Mouse (Mus musculus): ENCODE measurements at regions not wholly inside any gene's neighbourhood (a gene's known extent, or its start where the extent isn't known, plus 50 kb on each side); places are given as distances from the start of the nearest gene placed in this dataset.
"Not testable (repeated sequence)": the region's sequence is repeated elsewhere in the genome, so short reads cannot be mapped to it uniquely, and the experiment has no call there.

DNA sequence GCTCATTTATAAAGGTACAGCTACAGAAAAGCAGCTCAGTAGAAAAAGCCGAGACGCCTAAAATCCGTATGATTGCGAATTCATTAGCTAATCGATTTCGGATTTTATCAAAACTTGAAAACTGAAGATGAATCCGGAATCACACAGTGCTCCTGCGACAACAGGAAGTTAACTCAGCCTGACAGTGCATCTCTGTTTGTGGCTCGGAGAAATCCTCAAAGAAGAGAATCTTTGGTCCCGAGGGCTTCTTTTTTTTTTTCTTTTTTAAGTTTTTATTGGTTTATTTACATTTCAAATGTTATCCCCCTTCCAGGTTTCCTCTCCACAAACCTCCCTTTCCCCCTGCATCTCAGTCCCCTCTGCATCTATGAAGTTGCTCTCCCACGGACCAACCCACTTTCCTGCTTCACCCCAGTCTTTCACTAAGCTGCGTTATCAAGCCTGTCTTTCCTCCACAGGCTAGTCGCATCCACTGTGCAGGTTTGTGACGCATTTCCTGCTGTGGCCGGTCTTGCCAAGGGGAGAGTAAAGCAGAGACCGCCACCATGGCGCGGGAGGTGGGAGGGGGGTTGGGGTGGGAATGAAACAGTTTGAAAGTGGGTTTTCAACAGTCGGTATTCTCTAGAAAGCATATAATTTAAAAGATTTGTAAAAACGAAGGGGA, 593.4 kb upstream of the Snrpn start:
- DNase-seq, result peak; percentile 36 to 41

DNA sequence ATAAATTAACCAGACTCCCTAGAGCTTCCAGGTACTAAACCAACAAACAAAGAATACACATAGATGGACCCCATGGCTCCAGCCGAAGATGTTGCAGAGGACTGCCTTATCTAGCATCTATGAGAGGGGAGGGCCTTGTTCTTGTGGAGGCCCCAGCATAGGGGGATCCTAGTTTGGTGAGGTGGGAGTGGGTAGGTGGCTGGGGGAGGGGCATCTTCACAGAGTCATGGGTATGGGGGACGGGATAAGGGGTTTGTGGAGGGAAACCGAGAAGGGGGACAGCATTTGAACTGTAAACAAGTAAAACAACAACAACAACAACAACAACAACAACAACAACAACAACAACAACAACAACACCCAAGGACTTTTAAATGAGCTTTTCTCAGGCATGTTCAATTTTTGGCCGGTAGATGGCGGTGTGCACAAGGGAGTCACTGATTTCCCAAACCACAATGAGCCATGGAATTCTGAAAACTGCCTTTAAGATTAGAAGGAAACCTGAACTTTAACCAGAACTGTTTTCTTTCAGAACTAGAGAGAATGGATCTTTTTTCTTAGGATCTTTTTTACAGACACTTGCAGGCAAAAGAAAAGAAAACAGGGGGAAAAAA, 588.2 kb upstream of the Snrpn start:
- not testable (repeated sequence) for DNase-seq
